Mouse (Mus musculus) midbrain, embryonic 11.5 days (tissue): Measurements from ENCODE around the gene Gm17087. TPM values are rescaled to one million over a fixed set of nuclear protein-coding genes. Genes with fewer than 3 reads are reported as not detected.

Experiments used
- ATAC-seq: fragments of 200-750 bp; cut with Nextera tagmentation; 2 replicates; pipeline ENCODE4 v1.8.0; 2017; ENCODE audit warnings: moderate TSS enrichment, moderate library complexity; ENCODE audit not compliant: low FRiP score
- DNase-seq: peaks from one replicate; pipeline ENCODE4 v3.0.0; 2015; ENCODE audit warnings: low spot score; ENCODE audit errors: missing footprints
- H3K27ac ChIP-seq: fragments of 300-500 bp; sonication (generic); 2 replicates; pipeline ENCODE4 v1.5.1; 2014; ENCODE audit warnings: low read depth, low read length
- H3K27me3 ChIP-seq: fragments of 300-500 bp; sonication (generic); 2 replicates; pipeline ENCODE4 v1.6.1; 2014; ENCODE audit warnings: mild to moderate bottlenecking, low read length, moderate library complexity, mixed read lengths; ENCODE audit not compliant: control insufficient read depth, insufficient read depth
- H3K36me3 ChIP-seq: fragments of 300-500 bp; sonication (generic); 2 replicates; pipeline ENCODE4 v1.6.1; 2014; ENCODE audit warnings: mild to moderate bottlenecking, low read length, moderate library complexity, mixed read lengths; ENCODE audit not compliant: control insufficient read depth, insufficient read depth
- H3K4me1 ChIP-seq: fragments of 300-500 bp; sonication (generic); 2 replicates; pipeline ENCODE4 v1.6.1; 2014; ENCODE audit warnings: low read length; ENCODE audit not compliant: control insufficient read depth, insufficient read depth
- H3K4me2 ChIP-seq: fragments of 300-500 bp; sonication (generic); 2 replicates; pipeline ENCODE4 v1.6.1; 2014; ENCODE audit warnings: mild to moderate bottlenecking, moderate library complexity
- H3K4me3 ChIP-seq: fragments of 300-500 bp; sonication (generic); 2 replicates; pipeline ENCODE4 v1.5.1; 2014; ENCODE audit warnings: low read depth, low read length
- H3K9ac ChIP-seq: fragments of 300-500 bp; sonication (generic); 2 replicates; pipeline ENCODE4 v1.6.1; 2014; ENCODE audit warnings: low read length
- H3K9me3 ChIP-seq: fragments of 300-500 bp; sonication (generic); 2 replicates; pipeline ENCODE4 v1.6.1; 2016; ENCODE audit warnings: low read length; ENCODE audit not compliant: control insufficient read depth
- WGBS: fragments of 180-500 bp; shearing (Covaris S2); extraction: QIAGEN DNeasy Blood & Tissue Kit; methylation state at CpG from one replicate; pipeline ENCODE4 v1.1.7; 2014; 5-methylcytosine and 5-hydroxymethylcytosine counted together
- polyA plus RNA-seq: library from polyadenylated mRNA; unstranded; fragments of >200 nt; fragmentation: Nextera tagmentation; extraction: Ambion mirVana; gene quantifications from 2 replicates; pipeline ENCODE4 v1.2.1, GENCODE M21; 2014

Gm17087 gene
- polyA plus RNA-seq, 1 experiment from 2014 or later: not detected

DNA sequence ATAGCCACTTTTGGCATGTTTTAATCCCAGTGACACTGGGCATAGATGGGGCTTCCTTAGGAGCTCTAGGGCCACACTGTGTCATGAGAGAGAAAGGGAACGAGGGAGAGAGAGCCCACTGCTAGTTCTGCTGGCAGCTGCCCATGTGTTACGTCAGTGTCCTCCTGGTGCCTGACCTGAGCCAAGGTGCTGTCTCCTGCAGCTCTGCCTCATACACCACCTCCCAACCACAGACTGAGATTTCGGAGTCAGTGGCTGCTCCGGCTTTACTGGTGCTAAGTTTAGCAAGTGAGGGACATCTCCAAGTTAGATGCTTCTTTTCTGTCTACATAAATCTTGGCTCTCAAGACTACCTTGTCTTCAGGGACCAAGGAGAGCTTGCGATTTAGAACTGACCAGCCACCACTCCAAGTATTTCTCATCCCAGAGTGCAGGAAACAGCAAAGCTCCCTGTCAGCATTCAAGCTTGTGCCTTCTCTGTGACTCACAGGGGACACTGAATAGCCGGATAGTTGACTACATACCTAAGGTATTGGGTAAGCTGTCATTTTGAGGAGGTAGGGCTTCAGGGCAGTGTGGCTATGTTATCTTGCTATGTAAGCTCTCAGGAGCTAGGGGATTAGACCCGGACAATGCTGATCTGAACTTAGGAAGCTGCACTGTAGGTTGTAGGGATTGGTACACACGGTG is 14.3 kb downstream of the Gm17087 start:
- DNase-seq (peak; percentile 47), ATAC-seq (no peak)
- Histone ChIP-seq H3K9me3 (no peaks in the 10 kb centered on the region), H3K27ac (no peak overlapping the region), H3K36me3 (no peaks in the 10 kb centered on the region), H3K9ac (no peak overlapping the region), H3K4me2 (no peak overlapping the region), H3K27me3 (no peaks in the 10 kb centered on the region), H3K4me3 (no peak overlapping the region), H3K4me1 (no peaks in the 10 kb centered on the region)
- WGBS: 90% methylated on average over 8 of the region's 8 CpGs

DNA sequence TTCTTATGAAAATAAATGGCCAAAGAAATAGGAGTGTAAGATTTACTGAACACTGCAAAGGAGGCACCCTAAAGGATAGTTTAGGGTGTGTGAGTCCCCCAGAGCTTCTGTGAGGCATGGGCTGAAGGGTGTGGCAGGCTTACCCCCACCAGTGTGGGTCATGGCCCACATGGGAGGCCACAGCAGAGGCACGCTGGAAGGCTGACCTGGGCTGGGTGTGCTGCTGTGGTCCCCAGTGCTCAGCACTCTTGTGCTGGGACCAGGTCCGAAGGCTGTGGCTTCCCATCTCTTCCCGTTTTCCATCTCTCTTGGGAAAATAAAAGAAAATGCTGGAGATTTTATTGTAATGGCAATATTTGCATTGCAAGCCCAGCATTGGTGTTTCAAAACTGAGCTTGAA is 15.1 kb downstream of the Gm17087 start:
- H3K4me3 ChIP-seq: no peak overlapping the region
- 81% methylated on average over 3 of the region's 3 CpGs for WGBS
- no peak for DNase-seq
- H3K27me3 ChIP-seq: no peaks in the 10 kb centered on the region
- H3K4me1 ChIP-seq: no peaks in the 10 kb centered on the region
- H3K4me2 ChIP-seq: no peak overlapping the region
- H3K9me3 ChIP-seq: no peaks in the 10 kb centered on the region
- H3K36me3 ChIP-seq: no peaks in the 10 kb centered on the region
- ATAC-seq: no peak
- no peak overlapping the region for H3K27ac ChIP-seq
- H3K9ac ChIP-seq: no peak overlapping the region

DNA sequence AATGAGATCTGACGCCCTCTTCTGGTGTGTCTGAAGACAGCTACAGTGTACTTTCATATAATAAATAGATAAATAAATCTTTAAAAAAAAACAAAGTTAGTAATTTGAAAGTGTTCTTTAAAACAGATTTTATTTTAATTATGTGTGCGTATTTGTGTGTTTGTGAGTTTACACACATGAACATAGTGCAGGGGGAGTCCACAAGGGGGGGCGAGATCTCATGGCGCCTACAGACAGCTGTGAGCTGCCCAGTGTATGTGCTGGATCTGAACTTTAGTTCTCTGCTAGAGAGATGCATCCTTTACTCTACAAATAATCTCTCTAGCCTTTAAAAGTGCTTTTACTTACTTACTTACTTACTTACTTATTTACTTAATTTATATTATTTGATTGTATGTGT is 18.0 kb downstream of the Gm17087 start:
- DNase-seq (no peak), ATAC-seq (no peak)
- WGBS: 90% methylated on average over 4 of the region's 4 CpGs
- Histone ChIP-seq H3K9ac (no peak overlapping the region), H3K36me3 (no peaks in the 10 kb centered on the region), H3K4me1 (no peaks in the 10 kb centered on the region), H3K27ac (no peak overlapping the region), H3K27me3 (no peaks in the 10 kb centered on the region), H3K4me3 (no peak overlapping the region), H3K9me3 (no peaks in the 10 kb centered on the region), H3K4me2 (no peak overlapping the region)

DNA sequence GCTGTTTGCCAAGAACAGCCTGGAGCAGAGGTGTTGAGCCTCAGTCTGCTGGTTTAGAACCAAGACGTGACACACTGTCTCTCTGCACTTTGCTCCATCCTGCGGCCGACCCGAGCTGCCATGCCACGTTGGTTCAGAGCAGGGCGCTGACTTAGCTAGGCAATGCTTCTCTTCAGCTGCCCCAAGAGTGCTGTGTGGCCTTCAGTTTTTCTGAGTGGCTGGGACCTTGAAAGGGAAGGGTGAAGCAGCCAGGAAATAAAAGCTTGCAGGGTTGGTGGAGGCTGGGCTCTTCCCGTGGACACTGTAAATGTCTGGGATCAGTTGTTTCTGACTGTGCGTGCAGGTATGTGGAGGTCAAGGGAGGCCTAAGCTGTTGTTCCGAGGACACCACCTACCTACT is 20.4 kb downstream of the Gm17087 start:
- ATAC-seq (no peak), DNase-seq (no peak)
- Histone ChIP-seq H3K27me3 (no peaks in the 10 kb centered on the region), H3K4me3 (no peak overlapping the region), H3K9me3 (no peaks in the 10 kb centered on the region), H3K36me3 (no peaks in the 10 kb centered on the region), H3K4me1 (no peaks in the 10 kb centered on the region), H3K9ac (no peak overlapping the region), H3K4me2 (no peak overlapping the region), H3K27ac (no peak overlapping the region)
- 88% methylated on average over 9 of the region's 9 CpGs for WGBS

DNA sequence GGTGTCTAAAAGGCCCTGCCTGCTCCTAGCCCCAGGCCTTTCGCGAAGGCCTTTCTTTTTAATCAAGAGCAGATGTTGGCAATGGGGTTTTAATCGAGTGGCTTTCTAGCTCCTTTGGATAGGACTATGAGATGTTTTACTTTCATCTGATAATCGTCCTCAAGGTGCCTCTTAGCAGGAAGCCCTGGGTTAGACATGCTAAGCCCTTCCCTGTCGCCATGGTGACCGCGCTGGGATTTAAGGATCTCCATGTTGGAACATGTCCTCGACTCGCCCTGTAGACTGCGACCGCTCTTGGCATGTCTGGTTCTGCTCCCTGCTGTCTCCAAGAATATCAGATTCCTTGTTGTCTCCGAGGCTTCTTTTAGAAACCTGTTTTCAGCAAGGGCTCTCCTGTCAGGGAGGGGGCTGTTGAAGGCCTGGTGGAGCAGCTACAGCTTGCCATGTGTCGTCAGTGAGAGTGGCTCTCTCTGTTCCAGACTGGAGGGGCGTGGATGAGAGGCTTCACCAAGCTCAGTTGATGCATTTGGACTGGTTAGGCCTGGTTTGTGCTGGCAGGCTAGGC is 24.7 kb downstream of the Gm17087 start:
- no peak overlapping the region for H3K4me3 ChIP-seq
- ATAC-seq (no peak), DNase-seq (peak; percentile 86)
- no peaks in the 10 kb centered on the region for H3K36me3 ChIP-seq
- H3K9me3 ChIP-seq: no peaks in the 10 kb centered on the region
- WGBS: 70% methylated on average over 14 of the region's 14 CpGs
- H3K4me1 ChIP-seq: no peaks in the 10 kb centered on the region
- no peaks in the 10 kb centered on the region for H3K27me3 ChIP-seq
- H3K9ac ChIP-seq: no peak overlapping the region
- no peak overlapping the region for H3K4me2 ChIP-seq
- H3K27ac ChIP-seq: no peak overlapping the region

DNA sequence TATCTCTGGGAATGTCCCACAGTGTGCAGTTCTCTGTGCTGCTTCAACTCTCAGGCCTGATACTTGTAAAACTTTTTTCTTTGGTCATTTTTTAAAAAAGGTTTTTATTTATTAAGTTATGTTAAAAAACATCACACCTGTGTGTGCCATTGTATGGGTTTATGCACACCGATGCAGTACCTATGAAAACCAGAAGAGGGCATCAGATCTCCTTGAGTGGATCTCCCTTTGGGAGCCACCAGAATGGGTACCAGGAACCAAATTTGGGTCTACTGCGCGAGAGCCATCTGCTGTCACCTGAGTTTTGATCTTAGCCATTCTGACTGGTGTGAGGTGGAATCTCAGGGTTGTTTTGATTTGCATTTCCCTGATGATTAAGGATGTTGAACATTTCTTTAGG is 28.6 kb downstream of the Gm17087 start:
- no peaks in the 10 kb centered on the region for H3K4me1 ChIP-seq
- no peak overlapping the region for H3K4me3 ChIP-seq
- no peak for ATAC-seq
- 72% methylated on average over 3 of the region's 3 CpGs for WGBS
- no peaks in the 10 kb centered on the region for H3K36me3 ChIP-seq
- H3K9ac ChIP-seq: no peak overlapping the region
- no peak overlapping the region for H3K4me2 ChIP-seq
- no peaks in the 10 kb centered on the region for H3K9me3 ChIP-seq
- H3K27ac ChIP-seq: no peak overlapping the region
- DNase-seq: no peak
- H3K27me3 ChIP-seq: no peaks in the 10 kb centered on the region

DNA sequence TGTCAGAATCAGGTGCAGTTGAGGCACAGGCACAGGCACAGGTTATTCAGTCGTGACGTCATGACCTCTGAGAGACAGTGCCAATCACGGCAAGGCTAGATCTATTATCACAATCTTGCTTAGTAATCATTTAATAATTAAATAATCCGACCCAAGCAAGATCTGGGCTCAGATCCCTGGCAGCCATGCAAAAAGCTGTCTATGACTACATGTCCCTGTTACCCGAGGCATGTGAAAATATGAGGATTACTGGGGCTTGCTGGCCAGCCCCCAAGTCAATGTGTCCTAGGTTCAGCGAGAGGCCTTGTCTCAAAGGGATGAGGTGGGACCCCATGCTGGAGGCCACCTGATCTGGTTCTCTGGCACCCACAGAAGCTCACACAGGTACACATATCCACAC is 30.2 kb downstream of the Gm17087 start:
- Histone ChIP-seq H3K27ac (no peak overlapping the region), H3K9me3 (no peaks in the 10 kb centered on the region), H3K4me3 (no peak overlapping the region), H3K36me3 (no peaks in the 10 kb centered on the region), H3K9ac (no peak overlapping the region), H3K4me1 (no peaks in the 10 kb centered on the region), H3K27me3 (no peaks in the 10 kb centered on the region), H3K4me2 (no peak overlapping the region)
- no peak for ATAC-seq
- 79% methylated on average over 6 of the region's 6 CpGs for WGBS
- no peak for DNase-seq

DNA sequence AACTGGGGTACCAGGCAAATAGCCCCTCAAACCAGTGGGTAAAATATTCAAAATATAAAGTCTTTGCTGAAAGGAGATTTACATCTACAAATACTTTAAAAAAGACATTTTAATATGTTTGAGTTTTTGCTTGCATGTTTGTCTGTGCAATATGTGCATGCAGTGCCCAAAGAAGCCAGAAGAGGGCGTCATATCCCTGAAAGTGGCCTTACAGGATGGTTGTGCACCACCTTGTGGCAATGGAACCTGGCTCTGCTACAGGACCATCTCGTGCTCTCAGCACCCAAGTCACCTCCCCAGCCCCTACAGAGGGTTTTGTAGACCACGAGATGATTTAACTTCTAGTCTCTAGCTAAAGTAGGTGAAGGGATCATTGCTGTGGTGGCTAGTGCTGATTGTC is 32.9 kb downstream of the Gm17087 start:
- WGBS: 51% methylated on average over 3 of the region's 3 CpGs
- Histone ChIP-seq H3K4me2 (no peak overlapping the region), H3K27me3 (no peaks in the 10 kb centered on the region), H3K9me3 (no peaks in the 10 kb centered on the region), H3K27ac (no peak overlapping the region), H3K9ac (no peak overlapping the region), H3K4me3 (no peak overlapping the region), H3K36me3 (no peaks in the 10 kb centered on the region), H3K4me1 (no peaks in the 10 kb centered on the region)
- no peak for DNase-seq
- no peak for ATAC-seq

DNA sequence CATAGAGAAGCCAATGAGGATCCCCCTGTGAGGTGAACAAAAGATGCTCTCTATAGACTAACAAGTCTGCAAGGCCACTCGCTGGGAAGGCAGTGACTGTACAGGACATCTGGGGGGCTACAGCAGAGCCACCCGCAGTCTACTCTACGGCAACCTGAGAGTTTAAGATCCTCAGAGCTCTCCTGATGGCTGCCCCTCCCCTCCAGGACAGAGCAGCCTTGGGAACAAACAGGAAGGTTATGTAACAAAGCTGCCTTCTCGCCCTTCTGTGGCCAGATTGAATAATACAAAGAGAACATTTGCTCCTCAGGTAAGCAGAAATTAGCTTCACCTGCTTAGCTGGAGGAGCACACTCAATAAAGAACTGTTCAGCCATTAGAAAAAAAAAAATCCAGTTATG is 34.1 kb downstream of the Gm17087 start:
- no peaks in the 10 kb centered on the region for H3K4me1 ChIP-seq
- ATAC-seq: no peak
- H3K36me3 ChIP-seq: no peaks in the 10 kb centered on the region
- H3K4me3 ChIP-seq: no peak overlapping the region
- H3K4me2 ChIP-seq: no peak overlapping the region
- H3K27me3 ChIP-seq: no peaks in the 10 kb centered on the region
- 58% methylated on average over 4 of the region's 4 CpGs for WGBS
- H3K27ac ChIP-seq: no peak overlapping the region
- DNase-seq: no peak
- H3K9me3 ChIP-seq: no peaks in the 10 kb centered on the region
- H3K9ac ChIP-seq: no peak overlapping the region
